Mouse (Mus musculus) thymus, adult 2 months (tissue): ENCODE measurements around the gene Tceal5. TPM values are rescaled to one million over a fixed set of nuclear protein-coding genes. Genes with fewer than 3 reads are reported as not detected.

Experiments
- DNase-seq: peaks from one replicate; pipeline ENCODE4 v3.0.0; 2021
- H3K27ac ChIP-seq: fragments of 200-500 bp; 2 replicates; pipeline ENCODE4 v1.5.1; 2012; ENCODE audit warnings: low read length, control low read depth; ENCODE audit not compliant: control insufficient read depth, insufficient read depth
- H3K27me3 ChIP-seq: fragments of 200-500 bp; 2 replicates; pipeline ENCODE4 v1.6.1; 2012; ENCODE audit warnings: mild to moderate bottlenecking, low read length, moderate library complexity, mixed read lengths; ENCODE audit not compliant: control insufficient read depth, insufficient read depth
- H3K36me3 ChIP-seq: fragments of 200-500 bp; 2 replicates; pipeline ENCODE4 v1.6.1; 2012; ENCODE audit warnings: mild to moderate bottlenecking, low read length, moderate library complexity; ENCODE audit not compliant: control insufficient read depth, insufficient read depth
- H3K4me1 ChIP-seq: fragments of 200-500 bp; replicated peaks from 2 replicates; pipeline ENCODE4 v1.6.1; 2012; ENCODE audit warnings: low read length; ENCODE audit not compliant: control insufficient read depth, insufficient read depth
- H3K4me3 ChIP-seq: fragments of 200-500 bp; 2 replicates; pipeline ENCODE4 v1.5.1; 2012; ENCODE audit warnings: mild to moderate bottlenecking, low read length, control low read depth, moderate library complexity; ENCODE audit not compliant: control insufficient read depth, insufficient read depth
- CTCF ChIP-seq: fragments of 200-500 bp; IDR thresholded peaks from 2 replicates; pipeline ENCODE4 v1.5.1; 2012; ENCODE audit warnings: mild to moderate bottlenecking, control low read depth, low read length, moderate library complexity, borderline replicate concordance; ENCODE audit not compliant: control insufficient read depth, poor library complexity, insufficient read depth; ENCODE audit errors: extremely low read depth
- POLR2A ChIP-seq: fragments of 200-500 bp; IDR thresholded peaks from 2 replicates; pipeline ENCODE4 v1.6.1; 2012; ENCODE audit warnings: mild to moderate bottlenecking, low read length, control low read depth, moderate library complexity; ENCODE audit not compliant: control insufficient read depth, poor library complexity, insufficient read depth; ENCODE audit errors: extremely low read depth
- WGBS: fragments of 180-500 bp; shearing (Covaris S2); methylation state at CpG from one replicate; pipeline ENCODE4 v1.1.7; 2018; 5-methylcytosine and 5-hydroxymethylcytosine counted together
- polyA plus RNA-seq: library from polyadenylated mRNA; depleted of rRNA; stranded (reverse); fragments of >200 nt; gene quantifications from 2 replicates; pipeline ENCODE4 v1.2.3, GENCODE M21; 2012; rRNA removed

Tceal5 gene
- polyA plus RNA-seq, result 0.12 TPM in 1 of 2 replicates, not detected in the other

- 11% methylated on average over 9 of the region's 9 CpGs for WGBS
- DNase-seq, result no peak
- no peak within 1 kb of the TSS for H3K27ac ChIP-seq
- H3K4me1 ChIP-seq, result no peaks in the 10 kb centered on the region
- TF ChIP-seq CTCF (no peak), POLR2A (no peak)
- no peaks in the 10 kb centered on the region for H3K27me3 ChIP-seq
- no peak within 1 kb of the TSS for H3K4me3 ChIP-seq
- no peaks in the 10 kb centered on the region for H3K36me3 ChIP-seq
These were observed at the start of gene Tceal5 for GRCm38 (mm10) chrX:136203664-136204066. Gene Tceal5, minus strand, starts transcription at chrX:136203876.

- H3K27me3 ChIP-seq, result no peaks in the 10 kb centered on the region
- H3K4me3 ChIP-seq, result no peak overlapping the region
- no peak overlapping the region for H3K27ac ChIP-seq
- no peaks in the 10 kb centered on the region for H3K4me1 ChIP-seq
- no peak for DNase-seq
- whole genome bisulfite sequencing, result 88% methylated on average over 6 of the region's 6 CpGs
- H3K36me3 ChIP-seq, result no peaks in the 10 kb centered on the region
- TF ChIP-seq CTCF (no peak), POLR2A (no peak)
These were observed 48.5 kb upstream of the Tceal5 start for GRCm38 (mm10) chrX:136252023-136252729.

- H3K27ac ChIP-seq, result no peak overlapping the region
- no peak overlapping the region for H3K4me3 ChIP-seq
- DNase-seq, result no peak
- no peaks in the 10 kb centered on the region for H3K36me3 ChIP-seq
- TF ChIP-seq POLR2A (no peak), CTCF (no peak)
- 89% methylated on average over 7 of the region's 7 CpGs for WGBS
- H3K4me1 ChIP-seq, result no peaks in the 10 kb centered on the region
- H3K27me3 ChIP-seq, result no peaks in the 10 kb centered on the region
These were observed 46.0 kb upstream of the Tceal5 start for GRCm38 (mm10) chrX:136249671-136250070.

- DNase-seq, result no peak
- no peak overlapping the region for H3K27ac ChIP-seq
- TF ChIP-seq CTCF (no peak), POLR2A (no peak)
These were observed 45.1 kb upstream of the Tceal5 start for GRCm38 (mm10) chrX:136248811-136249210.

GRCm38 (mm10) chrX:136245521-136246071 lies 41.9 kb upstream of the Tceal5 start:
- TF ChIP-seq CTCF (no peak), POLR2A (no peak)
- H3K4me1 ChIP-seq, result no peaks in the 10 kb centered on the region
- 11% methylated on average over 14 of the region's 15 CpGs for WGBS
- H3K27me3 ChIP-seq, result no peaks in the 10 kb centered on the region
- H3K4me3 ChIP-seq, result peak overlapping the region; percentile 54
- peak; percentile 11 for DNase-seq
- no peaks in the 10 kb centered on the region for H3K36me3 ChIP-seq
- no peak overlapping the region for H3K27ac ChIP-seq

More at GRCm38 (mm10) chrX:136248811-136249210, 45.1 kb upstream of the Tceal5 start:
- Histone ChIP-seq H3K4me3 (no peak overlapping the region), H3K27me3 (no peaks in the 10 kb centered on the region), H3K4me1 (no peaks in the 10 kb centered on the region), H3K36me3 (no peaks in the 10 kb centered on the region)
- WGBS, result 91% methylated on average over 6 of the region's 6 CpGs

- TF ChIP-seq POLR2A (no peak), CTCF (no peak)
- H3K4me1 ChIP-seq, result no peaks in the 10 kb centered on the region
- no peaks in the 10 kb centered on the region for H3K27me3 ChIP-seq
- no peak within 1 kb of the TSS for H3K27ac ChIP-seq
- peak within 1 kb of the TSS; percentile 54 for H3K4me3 ChIP-seq
- WGBS, result 4% methylated on average over 19 of the region's 20 CpGs
- H3K36me3 ChIP-seq, result no peaks in the 10 kb centered on the region
- DNase-seq, result peak; percentile 46
These were observed 41.0 kb upstream of the Tceal5 start, which contains the start of gene Tceal9 for GRCm38 (mm10) chrX:136244574-136245229. Gene Tceal9, plus strand, starts transcription at chrX:136245079.
